Mouse (Mus musculus) layer of hippocampus, adult 9-10 months (tissue): ENCODE measurements at regions not wholly inside any gene's neighbourhood (a gene's known extent, or its start where the extent isn't known, plus 50 kb on each side); places are given as distances from the start of the nearest gene placed in this dataset.

Experiments
- DNase-seq: peaks from one replicate; pipeline ENCODE4 v3.0.0; 2022; ENCODE audit warnings: low spot score

- no peak for DNase-seq
These were observed 61.2 kb upstream of the 1700008P02Rik start for GRCm38 (mm10) chr3:6681411-6681810.

DNA sequence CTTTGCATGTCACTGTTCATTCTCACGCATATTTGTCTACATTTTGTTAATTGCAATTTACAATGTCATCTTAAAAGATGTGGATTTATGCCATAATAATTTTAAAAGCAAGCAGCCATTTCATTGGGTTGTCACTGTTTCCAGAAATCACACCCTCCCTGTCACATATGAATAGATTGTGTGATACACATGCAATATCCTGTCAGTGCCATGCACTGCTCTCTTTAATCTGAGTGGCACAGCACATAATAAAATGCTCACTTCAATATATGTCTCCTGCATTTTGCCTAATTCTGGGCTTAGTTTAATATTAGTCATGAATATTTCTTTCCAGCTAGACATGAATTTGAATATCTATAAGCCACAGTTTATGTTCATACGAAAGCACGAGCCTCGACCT, 56.1 kb upstream of the 1700008P02Rik start:
- no peak for DNase-seq

DNA sequence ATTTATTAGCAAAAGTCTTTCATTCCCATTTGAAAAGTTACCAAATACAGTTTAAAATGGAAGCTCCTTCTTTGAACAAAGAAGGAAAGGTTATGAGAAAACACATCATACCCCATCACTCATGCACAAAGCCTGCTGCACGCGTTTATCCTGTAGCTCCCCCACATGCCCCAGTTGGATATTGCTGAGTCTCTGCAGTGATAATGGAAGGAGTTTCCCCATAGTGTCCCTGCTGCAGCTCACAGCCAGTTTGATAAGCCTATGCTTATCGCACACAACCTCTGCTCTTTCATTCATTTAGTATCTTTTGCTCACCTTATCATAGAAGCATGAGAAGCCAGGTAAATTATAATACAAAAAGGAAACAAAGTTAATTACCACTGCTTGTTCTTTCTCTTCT, 55.1 kb upstream of the 1700008P02Rik start:
- no peak for DNase-seq
